Mouse (Mus musculus) limb, embryonic 14.5 days (tissue): Measurements from ENCODE around the gene Vasp. TPM values are rescaled to one million over a fixed set of nuclear protein-coding genes. Genes with fewer than 3 reads are reported as not detected.

Experiments
- ATAC-seq: fragments of 200-750 bp; cut with Nextera tagmentation; 2 replicates; pipeline ENCODE4 v1.8.0; 2017; ENCODE audit warnings: low read depth, moderate number of reproducible peaks, moderate TSS enrichment; ENCODE audit not compliant: low FRiP score
- DNase-seq: peaks from one replicate; pipeline ENCODE4 v3.0.0-alpha.2; 2015; ENCODE audit warnings: low spot score
- H3K27ac ChIP-seq: fragments of 300-500 bp; sonication (generic); replicated peaks from 2 replicates; pipeline ENCODE4 v1.5.1; 2014; ENCODE audit warnings: low read depth, mild to moderate bottlenecking, low read length, moderate library complexity, mixed read lengths
- H3K27me3 ChIP-seq: fragments of 300-500 bp; sonication (generic); 2 replicates; pipeline ENCODE4 v1.6.1; 2014; ENCODE audit warnings: low read length, mixed read lengths; ENCODE audit not compliant: control insufficient read depth, insufficient read depth
- H3K36me3 ChIP-seq: fragments of 300-500 bp; sonication (generic); 2 replicates; pipeline ENCODE4 v1.6.1; 2014; ENCODE audit warnings: mild to moderate bottlenecking, low read length, moderate library complexity, mixed read lengths; ENCODE audit not compliant: control insufficient read depth, insufficient read depth
- H3K4me1 ChIP-seq: fragments of 300-500 bp; sonication (generic); 2 replicates; pipeline ENCODE4 v1.6.1; 2014; ENCODE audit warnings: antibody characterized with exemption, low read length, mixed read lengths; ENCODE audit not compliant: control insufficient read depth, insufficient read depth
- H3K4me2 ChIP-seq: fragments of 300-500 bp; sonication (generic); replicated peaks from 2 replicates; pipeline ENCODE4 v1.6.1; 2014; ENCODE audit warnings: low read depth, mild to moderate bottlenecking, low read length, moderate library complexity; ENCODE audit not compliant: severe bottlenecking
- H3K4me3 ChIP-seq: fragments of 300-500 bp; sonication (generic); replicated peaks from 2 replicates; pipeline ENCODE4 v1.5.1; 2014; ENCODE audit warnings: low read length
- H3K9ac ChIP-seq: fragments of 300-500 bp; sonication (generic); 2 replicates; pipeline ENCODE4 v1.6.1; 2014; ENCODE audit warnings: mild to moderate bottlenecking, low read depth, low read length, moderate library complexity; ENCODE audit not compliant: severe bottlenecking
- H3K9me3 ChIP-seq: fragments of 300-500 bp; sonication (generic); 2 replicates; pipeline ENCODE4 v1.6.1; 2016; ENCODE audit warnings: low read length; ENCODE audit not compliant: control insufficient read depth
- POLR2A ChIP-seq: fragments of 200-500 bp; IDR thresholded peaks from 2 replicates; pipeline ENCODE4 v1.8.0; 2012; ENCODE audit warnings: inconsistent platforms, mild to moderate bottlenecking, moderate library complexity, borderline replicate concordance; ENCODE audit not compliant: insufficient read depth, insufficient read length; ENCODE audit errors: extremely low read depth
- WGBS: fragments of 180-500 bp; shearing (Covaris S2); extraction: QIAGEN DNeasy Blood & Tissue Kit; methylation state at CpG from one replicate; pipeline ENCODE4 v1.1.7; 2014; 5-methylcytosine and 5-hydroxymethylcytosine counted together
- polyA plus RNA-seq, 2 experiments: library from polyadenylated mRNA; depleted of rRNA in 1 of 2; stranded (reverse) in 1 of 2; unstranded in 1 of 2; fragments of >200 nt; fragmentation: Nextera tagmentation in 1 of 2; extraction: Ambion mirVana in 1 of 2; gene quantifications; 2 replicates each; pipeline versions ENCODE4 v1.2.1 to v1.2.3; 2012 to 2014

Vasp gene
- polyA plus RNA-seq, 2 experiments: 66.7 to 126 TPM

GRCm38 (mm10) chr7:19297794-19298193 lies 26.2 kb upstream of the Vasp start:
- 88% methylated on average over 5 of the region's 5 CpGs for WGBS
- Histone ChIP-seq H3K4me2 (no peak overlapping the region), H3K9me3 (no peaks in the 10 kb centered on the region), H3K36me3 (no peaks in the 10 kb centered on the region), H3K27me3 (peaks cover 14% of the 10 kb centered on the region), H3K27ac (no peak overlapping the region), H3K4me1 (no peaks in the 10 kb centered on the region), H3K4me3 (no peak overlapping the region), H3K9ac (no peak overlapping the region)
- no peak for TF ChIP-seq POLR2A
- no peak for ATAC-seq
- no peak for DNase-seq

GRCm38 (mm10) chr7:19297034-19297433 lies 25.4 kb upstream of the Vasp start:
- no peak for TF ChIP-seq POLR2A
- ATAC-seq: no peak

GRCm38 (mm10) chr7:19295503-19296185 lies 24.0 kb upstream of the Vasp start:
- no peak overlapping the region for H3K27ac ChIP-seq
- H3K9me3 ChIP-seq: no peaks in the 10 kb centered on the region
- H3K27me3 ChIP-seq: no peaks in the 10 kb centered on the region
- ATAC-seq (peak; percentile 67), DNase-seq (peak; percentile 98)
- H3K9ac ChIP-seq: peak overlapping the region; percentile 43
- TF ChIP-seq POLR2A: peak; percentile 26; the same call in 1 of the 2 replicates
- H3K4me1 ChIP-seq: peaks cover 8% of the 10 kb centered on the region
- 17% methylated on average over 21 of the region's 22 CpGs for WGBS
- peak overlapping the region; percentile 38 for H3K4me3 ChIP-seq
- H3K4me2 ChIP-seq: peak overlapping the region; percentile 59
- no peaks in the 10 kb centered on the region for H3K36me3 ChIP-seq

More at GRCm38 (mm10) chr7:19297034-19297433, 25.4 kb upstream of the Vasp start:
- no peaks in the 10 kb centered on the region for H3K9me3 ChIP-seq
- WGBS: 84% methylated on average over 6 of the region's 6 CpGs
- H3K36me3 ChIP-seq: no peaks in the 10 kb centered on the region
- peaks cover 7% of the 10 kb centered on the region for H3K27me3 ChIP-seq
- H3K4me1 ChIP-seq: no peaks in the 10 kb centered on the region
- H3K4me2 ChIP-seq: no peak overlapping the region
- H3K27ac ChIP-seq: no peak overlapping the region
- H3K4me3 ChIP-seq: no peak overlapping the region
- H3K9ac ChIP-seq: no peak overlapping the region
- DNase-seq: no peak

- 0 out of 2 replicates have a peak overlapping the region, but pooled peaks have one; percentile 48 for H3K27ac ChIP-seq
- DNase-seq (peak; percentile 37), ATAC-seq (peak; percentile 78; the same call in 1 of the 2 replicates)
- H3K4me2 ChIP-seq: peak overlapping the region; percentile 45
- H3K4me1 ChIP-seq: peaks cover 8% of the 10 kb centered on the region
- no peak for TF ChIP-seq POLR2A
- H3K9me3 ChIP-seq: no peaks in the 10 kb centered on the region
- peak overlapping the region; percentile 29 for H3K4me3 ChIP-seq
- no peaks in the 10 kb centered on the region for H3K36me3 ChIP-seq
- no peaks in the 10 kb centered on the region for H3K27me3 ChIP-seq
- under 1% methylated on average over 19 of the region's 20 CpGs for whole genome bisulfite sequencing
- H3K9ac ChIP-seq: peak overlapping the region; percentile 50; the same call in 1 of the 2 replicates
Observed at GRCm38 (mm10) chr7:19290969-19291596, 19.5 kb upstream of the Vasp start.

GRCm38 (mm10) chr7:19284763-19285162 lies 13.1 kb upstream of the Vasp start:
- Histone ChIP-seq H3K4me1 (peaks cover 5% of the 10 kb centered on the region; the same call in 1 of the 2 replicates), H3K9me3 (no peaks in the 10 kb centered on the region), H3K4me2 (no peak overlapping the region), H3K36me3 (no peaks in the 10 kb centered on the region), H3K9ac (no peak overlapping the region), H3K27me3 (peaks cover 15% of the 10 kb centered on the region), H3K4me3 (no peak overlapping the region), H3K27ac (no peak overlapping the region)
- ATAC-seq (no peak), DNase-seq (peak; percentile 51)
- 32% methylated on average over 4 of the region's 4 CpGs for WGBS
- no peak for TF ChIP-seq POLR2A
